Mouse (Mus musculus): ENCODE data around the gene Rassf2. TPM values are rescaled to one million over a fixed set of nuclear protein-coding genes. Genes with fewer than 3 reads are reported as not detected.

The Rassf2 gene
- 7.5 and 11.9 TPM in 2 replicates for polyA plus RNA-seq (2012; rRNA removed)

GRCm38 (mm10) chr2:132029646-132030417, at the start of gene Rassf2:
Gene Rassf2 (minus strand): TSS chr2:132030258.
- under 1% methylated on average over 47 of the region's 48 CpGs for WGBS
- TF ChIP-seq CTCF (IDR thresholded peaks at IDR 0.05; ENCODE audit: extremely low read depth, insufficient read length, insufficient replicate concordance, low read depth, low read length) (no peak), POLR2A (IDR thresholded peaks at IDR 0.05; ENCODE audit: low read depth, low read length) (no peak)
- peak within 1 kb of the TSS; percentile 71 for H3K27ac ChIP-seq (ENCODE audit: insufficient read depth, low read depth, low read length)

GRCm38 (mm10) chr2:132079139-132079538, 49.1 kb upstream of the Rassf2 start:
- H3K27ac ChIP-seq (ENCODE audit: insufficient read depth, low read depth, low read length), result no peak overlapping the region
- no peak overlapping the region for H3K4me3 ChIP-seq (ENCODE audit: low read depth, low read length)
- H3K4me1 ChIP-seq (ENCODE audit: control insufficient read depth, insufficient read depth, insufficient read length, low read length), result no peaks in the 10 kb centered on the region
- no peaks in the 10 kb centered on the region for H3K27me3 ChIP-seq (ENCODE audit: control insufficient read depth, insufficient read depth, low read length)
- H3K36me3 ChIP-seq (ENCODE audit: control insufficient read depth, insufficient read depth, low read length), result peaks cover 39% of the 10 kb centered on the region
- WGBS, result 83% methylated on average over 5 of the region's 5 CpGs
- no peak for TF ChIP-seq CTCF (IDR thresholded peaks at IDR 0.05; ENCODE audit: extremely low read depth, insufficient read length, insufficient replicate concordance, low read depth, low read length)
- TF ChIP-seq POLR2A (IDR thresholded peaks at IDR 0.05; ENCODE audit: low read depth, low read length), result no peak

More at GRCm38 (mm10) chr2:132029646-132030417, at the start of gene Rassf2:
- peaks cover 7% of the 10 kb centered on the region; the same call in 1 of the 2 replicates for H3K4me1 ChIP-seq (ENCODE audit: control insufficient read depth, insufficient read depth, insufficient read length, low read length)
- no peaks in the 10 kb centered on the region for H3K36me3 ChIP-seq (ENCODE audit: control insufficient read depth, insufficient read depth, low read length)
- H3K4me3 ChIP-seq (ENCODE audit: low read depth, low read length), result peak within 1 kb of the TSS; percentile 66
- peaks cover 8% of the 10 kb centered on the region for H3K27me3 ChIP-seq (ENCODE audit: control insufficient read depth, insufficient read depth, low read length)

DNA sequence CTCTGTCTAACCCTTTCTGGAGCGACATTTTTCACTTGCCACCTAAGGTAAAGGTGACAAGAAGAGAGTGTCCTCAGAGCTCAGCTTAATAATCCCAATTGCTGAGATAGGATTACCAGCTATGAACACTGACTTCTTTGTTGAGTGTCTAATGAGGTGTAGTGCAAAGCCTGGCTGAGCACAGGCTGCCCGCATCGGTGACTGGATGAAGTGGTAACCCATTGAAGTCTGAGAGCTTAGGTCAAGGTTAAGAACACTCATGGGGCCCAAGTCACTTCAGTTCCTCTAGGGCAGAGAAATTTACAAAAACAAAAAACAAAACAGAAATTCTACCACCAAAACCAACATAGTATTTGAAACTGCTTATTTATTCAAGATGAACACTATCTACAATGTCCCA, 43.0 kb upstream of the Rassf2 start:
- Histone ChIP-seq H3K4me1 (ENCODE audit: control insufficient read depth, insufficient read depth, insufficient read length, low read length) (no peaks in the 10 kb centered on the region), H3K4me3 (ENCODE audit: low read depth, low read length) (no peak overlapping the region), H3K27ac (ENCODE audit: insufficient read depth, low read depth, low read length) (no peak overlapping the region), H3K27me3 (ENCODE audit: control insufficient read depth, insufficient read depth, low read length) (no peaks in the 10 kb centered on the region), H3K36me3 (ENCODE audit: control insufficient read depth, insufficient read depth, low read length) (peaks cover 60% of the 10 kb centered on the region)
- WGBS, result 93% methylated on average over 3 of the region's 3 CpGs
- TF ChIP-seq POLR2A (IDR thresholded peaks at IDR 0.05; ENCODE audit: low read depth, low read length) (no peak), CTCF (IDR thresholded peaks at IDR 0.05; ENCODE audit: extremely low read depth, insufficient read length, insufficient replicate concordance, low read depth, low read length) (no peak)

- no peak overlapping the region for H3K4me3 ChIP-seq (ENCODE audit: low read depth, low read length)
- TF ChIP-seq CTCF (IDR thresholded peaks at IDR 0.05; ENCODE audit: extremely low read depth, insufficient read length, insufficient replicate concordance, low read depth, low read length), result no peak
- no peak for TF ChIP-seq POLR2A (IDR thresholded peaks at IDR 0.05; ENCODE audit: low read depth, low read length)
- peaks cover 61% of the 10 kb centered on the region for H3K36me3 ChIP-seq (ENCODE audit: control insufficient read depth, insufficient read depth, low read length)
- H3K4me1 ChIP-seq (ENCODE audit: control insufficient read depth, insufficient read depth, insufficient read length, low read length), result no peaks in the 10 kb centered on the region
- no peaks in the 10 kb centered on the region for H3K27me3 ChIP-seq (ENCODE audit: control insufficient read depth, insufficient read depth, low read length)
- no peak overlapping the region for H3K27ac ChIP-seq (ENCODE audit: insufficient read depth, low read depth, low read length)
- WGBS, result 94% methylated on average over 10 of the region's 10 CpGs
Measured at GRCm38 (mm10) chr2:132069985-132070735, 40.1 kb upstream of the Rassf2 start.

DNA sequence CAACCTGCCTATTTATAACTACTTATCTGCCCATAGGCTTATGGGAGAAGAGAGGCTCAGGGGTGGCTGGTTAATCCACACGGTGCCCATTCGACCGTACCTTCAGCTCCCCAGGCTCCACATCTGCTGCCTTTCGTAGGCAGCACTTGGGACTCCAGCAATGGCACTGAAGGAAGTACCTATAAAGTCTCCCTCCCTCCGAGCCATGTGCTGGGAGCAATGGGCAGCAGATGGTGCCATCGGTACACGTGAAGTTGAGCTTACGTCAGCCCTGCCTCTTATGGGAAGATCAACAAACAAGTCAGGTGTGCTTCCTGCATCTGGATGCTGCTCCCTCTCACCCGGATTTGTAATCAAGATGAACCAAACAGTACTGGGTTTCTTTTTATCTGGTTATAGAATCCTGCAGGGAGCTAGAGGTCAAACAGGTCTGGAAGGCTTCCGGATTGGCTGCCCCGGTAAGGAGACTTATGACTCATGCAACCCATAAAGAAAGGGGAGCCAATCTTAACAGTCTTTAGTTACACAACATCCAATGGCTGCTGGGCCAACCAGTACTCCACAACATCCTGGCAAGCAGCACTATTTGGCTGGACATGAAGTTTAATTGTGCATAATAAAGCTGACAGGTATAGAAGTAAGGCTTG, 34.2 kb upstream of the Rassf2 start:
- Histone ChIP-seq H3K27ac (ENCODE audit: insufficient read depth, low read depth, low read length) (no peak overlapping the region), H3K27me3 (ENCODE audit: control insufficient read depth, insufficient read depth, low read length) (no peaks in the 10 kb centered on the region), H3K36me3 (ENCODE audit: control insufficient read depth, insufficient read depth, low read length) (peaks cover 45% of the 10 kb centered on the region), H3K4me1 (ENCODE audit: control insufficient read depth, insufficient read depth, insufficient read length, low read length) (no peaks in the 10 kb centered on the region; the same call in 1 of the 2 replicates), H3K4me3 (ENCODE audit: low read depth, low read length) (no peak overlapping the region)
- TF ChIP-seq POLR2A (IDR thresholded peaks at IDR 0.05; ENCODE audit: low read depth, low read length), result no peak
- no peak for TF ChIP-seq CTCF (IDR thresholded peaks at IDR 0.05; ENCODE audit: extremely low read depth, insufficient read length, insufficient replicate concordance, low read depth, low read length)
- 29% methylated on average over 11 of the region's 11 CpGs for WGBS

GRCm38 (mm10) chr2:132063776-132064175, 33.7 kb upstream of the Rassf2 start:
- no peak overlapping the region for H3K27ac ChIP-seq (ENCODE audit: insufficient read depth, low read depth, low read length)

More at GRCm38 (mm10) chr2:132063776-132064175, 33.7 kb upstream of the Rassf2 start:
- WGBS, result 32% methylated on average over 3 of the region's 3 CpGs
- Histone ChIP-seq H3K36me3 (ENCODE audit: control insufficient read depth, insufficient read depth, low read length) (peaks cover 43% of the 10 kb centered on the region), H3K27me3 (ENCODE audit: control insufficient read depth, insufficient read depth, low read length) (no peaks in the 10 kb centered on the region), H3K4me3 (ENCODE audit: low read depth, low read length) (no peak overlapping the region), H3K4me1 (ENCODE audit: control insufficient read depth, insufficient read depth, insufficient read length, low read length) (no peaks in the 10 kb centered on the region; the same call in 1 of the 2 replicates)
- TF ChIP-seq POLR2A (IDR thresholded peaks at IDR 0.05; ENCODE audit: low read depth, low read length) (no peak), CTCF (IDR thresholded peaks at IDR 0.05; ENCODE audit: extremely low read depth, insufficient read length, insufficient replicate concordance, low read depth, low read length) (no peak)
